In the genomic region with DNA sequence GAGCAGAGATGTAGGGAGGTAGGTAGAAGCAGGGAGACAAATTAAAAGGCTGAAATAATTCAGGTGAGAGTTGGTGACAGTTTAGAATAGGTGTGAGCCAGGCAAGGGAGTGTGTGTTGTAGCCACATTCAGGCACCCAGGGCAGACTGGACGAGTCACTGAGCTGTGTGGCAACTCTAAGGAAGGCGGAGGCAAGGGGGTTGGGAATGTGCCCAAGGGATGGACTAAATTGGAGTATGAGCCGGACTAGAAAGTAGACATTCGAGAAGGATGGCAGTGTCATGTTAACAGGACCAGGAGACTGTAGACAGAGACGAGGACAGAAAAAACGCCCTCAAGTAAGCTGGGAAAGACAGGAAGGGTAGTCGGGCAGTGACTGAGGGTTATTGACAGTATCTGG, we compare ENCODE assay signal across 22 mouse cellular contexts.
DNase-seq lines count a peak whose midpoint lies in the region; ATAC-seq lines count a peak whose summit lies in the region.
"Had no signal": no experiment of that assay in that cellular context is flagged by ENCODE, and none has a peak within 500 bp of the region (broad histone marks: within the 10 kb centered on the region; RNA-seq: fewer than 3 reads in every experiment).

No protein-coding gene starts in this region.

- no peak for ATAC-seq in intestine, embryonic 14.5 days (replicated peaks; ENCODE audit: low FRiP score, low TSS enrichment, low read depth)
- no peak for ATAC-seq in intestine, embryonic 15.5 days
- ATAC-seq: CD4-positive, CD25-positive, alpha-beta regulatory T cell, adult 4 months; forebrain, embryonic 13.5 days; forebrain, embryonic 16.5 days; intestine, embryonic 16.5 days had no signal

- no peak overlapping the region for H3K4me2 ChIP-seq in intestine, embryonic 14.5 days (ENCODE audit: low read length)
- no peak overlapping the region for H3K4me2 ChIP-seq in intestine, embryonic 15.5 days (replicated peaks)
- H3K4me2 ChIP-seq: forebrain, embryonic 13.5 days; heart, embryonic 11.5 days; hindbrain, embryonic 12.5 days; hindbrain, embryonic 15.5 days had no signal

- 81% methylated on average over 7 of the region's 7 CpGs for WGBS in intestine, embryonic 14.5 days
- 87% methylated on average over 7 of the region's 7 CpGs for whole genome bisulfite sequencing in intestine, embryonic 15.5 days

- no peak overlapping the region for H3K27ac ChIP-seq in intestine, embryonic 14.5 days (ENCODE audit: low read depth)
- no peak overlapping the region for H3K27ac ChIP-seq in intestine, embryonic 15.5 days
- H3K27ac ChIP-seq: forebrain, embryonic 10.5 days; forebrain, embryonic 13.5 days; hindbrain, embryonic 12.5 days; hindbrain, embryonic 15.5 days had no signal

- DNase-seq in intestine, embryonic 14.5 days (ENCODE audit: low spot score), result peak; percentile 41
- peak; percentile 39 for DNase-seq in gastrocnemius, adult 8-10 months (ENCODE audit: low spot score in 2 of 2)
- peak; percentile 31 for DNase-seq in gastrocnemius, postnatal 25 days
- DNase-seq in embryo, embryonic 9.5 days (ENCODE audit: extremely low spot score), result no peak
- no peak for DNase-seq in spleen, postnatal 10 days (ENCODE audit: low spot score in 2 of 2)
- DNase-seq: adrenal gland, adult 8-10 months; adrenal gland, postnatal 25 days; cerebellum, adult 11-12 months; cerebellum, adult 8-10 months; cerebellum, postnatal 10 days; cerebellum, postnatal 36 days; embryo, embryonic 11 days; heart, adult 11 months had no signal

- no peak overlapping the region for H3K9ac ChIP-seq in intestine, embryonic 14.5 days (ENCODE audit: low read length)
- no peak overlapping the region for H3K9ac ChIP-seq in intestine, embryonic 15.5 days
- H3K9ac ChIP-seq: forebrain, embryonic 13.5 days; hindbrain, embryonic 12.5 days; hindbrain, embryonic 15.5 days had no signal

- H3K27me3 ChIP-seq in intestine, embryonic 14.5 days (replicated peaks; ENCODE audit: control insufficient read depth, insufficient read depth, low read length), result no peaks in the 10 kb centered on the region
- H3K27me3 ChIP-seq in intestine, embryonic 15.5 days (replicated peaks), result no peaks in the 10 kb centered on the region
- H3K27me3 ChIP-seq: forebrain, embryonic 13.5 days; hindbrain, embryonic 12.5 days; hindbrain, embryonic 15.5 days had no signal

- H3K9me3 ChIP-seq in intestine, embryonic 14.5 days (ENCODE audit: control insufficient read depth, low read length), result no peaks in the 10 kb centered on the region
- no peaks in the 10 kb centered on the region for H3K9me3 ChIP-seq in intestine, embryonic 15.5 days
- H3K9me3 ChIP-seq: forebrain, embryonic 10.5 days; forebrain, embryonic 13.5 days; hindbrain, embryonic 12.5 days; hindbrain, embryonic 15.5 days had no signal

- no peak overlapping the region for H3K4me3 ChIP-seq in intestine, embryonic 14.5 days (ENCODE audit: low read depth, low read length)
- no peak overlapping the region for H3K4me3 ChIP-seq in intestine, embryonic 15.5 days (replicated peaks)
- H3K4me3 ChIP-seq: forebrain, embryonic 10.5 days; forebrain, embryonic 13.5 days; hindbrain, embryonic 12.5 days; hindbrain, embryonic 15.5 days had no signal

- H3K36me3 ChIP-seq in intestine, embryonic 14.5 days (ENCODE audit: control insufficient read depth, insufficient read depth, low read length), result no peaks in the 10 kb centered on the region
- no peaks in the 10 kb centered on the region for H3K36me3 ChIP-seq in intestine, embryonic 15.5 days
- H3K36me3 ChIP-seq: forebrain, embryonic 10.5 days; hindbrain, embryonic 12.5 days; hindbrain, embryonic 15.5 days had no signal

- H3K4me1 ChIP-seq in intestine, embryonic 14.5 days (replicated peaks; ENCODE audit: control insufficient read depth, insufficient read depth, low read length), result no peaks in the 10 kb centered on the region
- H3K4me1 ChIP-seq in intestine, embryonic 15.5 days (replicated peaks), result no peaks in the 10 kb centered on the region
- H3K4me1 ChIP-seq: hindbrain, embryonic 15.5 days had no signal

Comparison
In these comparisons a context has a peak if more than half of its experiments do, and no peak if none do; other contexts are left out.
1. DNase-seq: peak in intestine, embryonic 14.5 days (single experiment), gastrocnemius, adult 8-10 months (2 of 2) and gastrocnemius, postnatal 25 days (single experiment); none in embryo, embryonic 9.5 days (single experiment) and spleen, postnatal 10 days (0 of 2).